Mouse (Mus musculus) testis, postnatal 14 days (tissue): ENCODE data around the gene Dmgdh.

Experiments
- DNase-seq: peaks from one replicate; pipeline ENCODE4 v3.0.0; 2021; ENCODE audit warnings: low spot score

Gene Dmgdh

GRCm38 (mm10) chr13:93674131-93674561 lies at the start of gene Dmgdh, which contains the start of gene Bhmt2:
Gene Dmgdh (plus strand): TSS chr13:93674433.
Gene Bhmt2 (minus strand): TSS chr13:93674302.
- DNase-seq, result no peak

- DNase-seq, result no peak
Observed at GRCm38 (mm10) chr13:93628861-93629260, 45.4 kb upstream of the Dmgdh start.

DNA sequence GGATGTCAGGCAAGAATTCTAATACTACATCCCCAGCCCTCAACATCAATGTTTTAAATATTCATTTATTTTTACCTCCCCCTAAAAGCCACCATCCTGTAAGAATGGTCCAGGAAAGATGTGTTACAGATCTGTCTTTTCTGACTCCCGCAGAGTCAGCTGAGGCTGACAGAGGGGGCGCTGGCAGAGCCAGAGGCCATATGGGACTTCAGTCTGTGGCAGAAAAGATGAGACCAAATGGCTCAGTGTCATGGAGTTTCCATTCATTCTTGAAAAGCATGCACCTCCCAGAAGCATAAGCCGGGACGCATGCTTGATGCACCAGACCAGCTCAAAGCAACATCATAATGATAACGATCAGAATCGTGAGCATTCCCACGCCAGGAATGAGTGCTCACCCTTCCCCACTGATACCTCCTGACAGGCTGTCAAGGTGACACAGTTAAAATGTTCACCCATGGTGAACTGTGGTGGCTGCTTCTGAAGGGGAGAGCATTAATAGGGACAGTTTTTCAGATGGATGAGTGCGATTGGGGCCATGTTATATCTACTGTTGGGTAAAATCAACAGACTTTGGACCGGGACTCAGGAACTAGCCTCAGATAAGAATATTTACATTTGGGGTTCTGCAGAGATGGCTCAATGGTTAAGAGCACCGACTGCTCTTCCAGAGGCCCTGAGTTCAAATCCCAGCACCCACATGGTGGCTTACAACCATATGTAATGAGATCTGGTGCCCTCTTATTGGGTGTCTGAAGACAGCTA lies 43.1 kb upstream of the Dmgdh start:
- DNase-seq, result no peak

- DNase-seq, result no peak
Observed at GRCm38 (mm10) chr13:93632927-93633326, 41.3 kb upstream of the Dmgdh start.

DNA sequence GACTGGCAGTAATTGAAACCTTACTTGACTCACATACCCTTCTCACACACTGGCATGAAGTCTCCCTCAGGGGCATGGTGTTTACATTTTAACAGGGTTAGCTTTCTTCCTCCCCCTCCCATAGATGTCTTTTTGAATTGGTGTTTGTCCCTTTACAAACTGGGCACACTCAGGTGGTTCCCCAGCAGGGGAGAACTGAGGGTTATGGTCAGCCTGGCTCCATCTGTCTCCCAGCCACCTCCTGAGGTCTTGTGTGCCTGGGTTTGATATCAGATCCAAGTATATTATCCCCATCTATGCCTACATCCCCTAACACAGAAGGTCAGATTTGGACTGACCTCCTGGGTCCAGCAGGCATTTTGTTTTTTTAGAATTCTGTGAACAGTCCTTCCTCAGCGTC lies 37.7 kb upstream of the Dmgdh start:
- DNase-seq, result no peak

- no peak for DNase-seq
Observed at GRCm38 (mm10) chr13:93637282-93638245, 36.7 kb upstream of the Dmgdh start, which contains the start of gene Bhmt. Gene Bhmt (minus strand): TSS chr13:93637961.

DNA sequence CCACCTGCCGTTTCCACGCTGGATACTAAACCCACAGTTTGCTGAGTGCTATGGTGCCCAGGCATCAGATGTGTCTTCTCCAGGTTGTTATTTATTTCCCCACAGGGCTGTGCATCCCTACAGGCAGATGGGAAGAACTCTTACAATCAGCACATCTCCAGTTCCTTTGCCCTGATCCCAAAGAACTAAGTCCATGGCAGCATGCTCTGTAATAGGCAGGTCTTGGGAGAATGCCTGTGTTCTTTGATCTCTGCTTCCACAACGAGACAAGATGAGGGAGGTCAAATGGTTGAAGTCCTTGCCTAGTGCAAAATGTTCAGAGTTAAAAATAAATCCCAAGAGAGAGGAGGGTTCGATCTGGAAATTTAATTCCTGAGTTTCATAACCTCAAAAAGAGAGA lies 34.6 kb upstream of the Dmgdh start:
- no peak for DNase-seq

DNA sequence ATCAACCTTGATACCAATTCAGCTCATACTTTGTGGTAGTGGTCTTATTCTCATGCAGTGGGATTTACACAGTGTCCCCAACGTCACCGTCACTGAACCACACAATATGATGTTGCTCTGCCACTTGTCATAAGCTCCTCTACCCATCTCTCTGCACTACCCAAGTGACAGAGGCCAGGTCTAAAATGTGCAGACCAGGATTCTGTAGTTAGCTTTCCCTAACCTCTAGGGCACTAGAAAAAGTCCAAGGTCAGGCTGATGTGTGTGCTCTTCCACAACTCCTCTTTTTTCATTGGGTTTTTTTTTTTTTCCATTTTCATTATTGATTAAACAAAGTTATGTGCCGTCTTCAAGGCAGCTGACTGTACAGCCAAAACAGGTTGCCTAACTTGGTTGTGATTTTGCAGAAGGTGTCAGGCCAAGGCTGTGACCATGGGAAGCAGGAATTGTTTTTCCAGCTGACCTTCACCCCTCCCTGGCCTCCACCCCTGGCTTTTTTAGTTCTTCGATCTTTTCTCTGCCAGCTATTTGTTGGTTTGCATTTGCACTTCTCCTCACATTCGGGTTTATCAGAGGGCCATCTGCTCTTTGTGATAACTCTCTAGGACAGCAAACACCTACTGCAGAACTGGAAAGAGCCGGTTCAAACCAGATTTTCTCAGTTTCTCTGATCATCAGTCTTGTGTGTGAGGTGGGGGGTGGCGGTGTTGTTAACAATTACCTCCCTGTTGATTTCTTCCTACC lies 25.7 kb upstream of the Dmgdh start:
- DNase-seq, result no peak

DNA sequence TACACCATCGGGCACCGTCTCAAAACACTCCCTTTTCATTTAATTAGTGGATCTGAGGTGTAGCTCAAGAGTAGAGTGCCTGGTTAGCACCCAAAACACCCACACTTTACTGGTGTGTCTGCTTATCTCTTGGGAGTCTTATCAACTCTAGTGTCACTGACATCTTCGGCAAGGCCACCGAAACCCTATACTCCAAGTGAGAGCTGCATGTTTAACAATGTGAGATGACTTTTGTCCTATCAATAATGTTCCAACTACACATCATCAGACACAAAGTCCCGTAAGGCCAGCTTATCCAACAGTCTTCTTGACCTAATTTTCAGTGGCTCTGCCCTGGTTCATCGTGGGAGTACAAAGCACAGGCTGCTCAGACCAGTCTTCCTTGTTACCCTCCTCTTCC lies 20.9 kb upstream of the Dmgdh start:
- no peak for DNase-seq

DNA sequence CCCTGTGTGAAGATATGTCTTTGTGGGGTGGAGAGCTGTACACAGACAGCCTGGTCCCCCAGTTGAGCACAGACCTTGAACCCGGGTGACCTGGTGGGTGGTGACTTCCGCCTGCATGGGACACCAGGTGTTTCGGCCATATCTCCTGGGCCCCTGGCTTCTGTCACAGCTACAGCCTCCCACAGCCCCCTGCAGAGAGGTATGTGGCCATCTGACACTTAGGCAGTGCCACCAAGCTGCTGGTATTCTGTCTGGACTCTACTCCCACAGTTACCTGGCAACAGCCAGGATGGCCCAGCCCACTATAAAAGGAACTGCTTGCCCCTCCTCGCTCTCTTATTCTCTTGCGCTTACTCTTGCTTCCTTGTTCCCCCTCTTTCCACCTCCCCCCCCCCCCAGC lies 16.3 kb upstream of the Dmgdh start:
- DNase-seq, result no peak

DNA sequence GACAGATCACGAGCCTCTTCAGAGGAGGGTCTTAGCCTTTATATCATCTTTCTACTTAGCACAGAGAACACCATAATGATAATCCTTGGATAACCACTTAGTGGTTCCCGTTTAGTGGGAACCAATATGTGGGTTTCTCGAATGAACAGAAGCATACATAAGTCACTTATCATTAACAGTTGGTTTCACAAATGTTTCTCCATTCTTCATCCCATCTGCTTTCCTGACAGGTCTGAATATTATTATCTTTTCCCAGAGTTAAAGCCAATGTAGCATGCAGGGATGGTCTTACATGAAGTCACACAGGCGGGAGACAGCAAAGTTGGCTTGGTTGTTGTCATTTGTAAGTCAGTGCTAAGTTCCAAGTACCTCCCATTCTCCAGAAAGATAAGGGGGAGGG lies 6.6 kb upstream of the Dmgdh start:
- DNase-seq, result no peak

GRCm38 (mm10) chr13:93672371-93672770 lies 1.9 kb upstream of the Dmgdh start:
- DNase-seq, result no peak

- DNase-seq, result no peak
Observed at GRCm38 (mm10) chr13:93673296-93673695, 937 bp upstream of the Dmgdh start.

DNA sequence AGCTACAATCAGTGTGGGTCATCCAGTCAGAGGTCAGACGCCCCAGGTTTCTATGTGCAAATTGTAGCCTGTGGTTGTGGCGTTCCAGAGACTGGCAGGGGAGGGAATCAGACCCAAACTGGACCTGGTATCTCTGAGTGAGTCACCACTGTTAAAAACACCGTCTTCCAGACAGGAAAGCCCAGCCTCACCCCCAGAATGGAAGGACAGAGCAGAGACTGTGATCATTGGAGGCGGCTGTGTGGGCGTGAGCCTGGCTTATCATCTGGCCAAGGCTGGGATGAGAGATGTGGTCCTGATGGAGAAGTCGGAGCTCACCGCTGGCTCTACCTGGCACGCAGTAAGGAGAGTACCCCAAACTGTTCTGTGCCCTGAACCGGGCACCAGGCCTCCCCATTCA lies 2.6 kb downstream of the Dmgdh start:
- no peak for DNase-seq

GRCm38 (mm10) chr13:93683336-93683735 lies 9.1 kb downstream of the Dmgdh start:
- DNase-seq, result no peak

- no peak for DNase-seq
Observed at GRCm38 (mm10) chr13:93685226-93685625, 11.0 kb downstream of the Dmgdh start.

DNA sequence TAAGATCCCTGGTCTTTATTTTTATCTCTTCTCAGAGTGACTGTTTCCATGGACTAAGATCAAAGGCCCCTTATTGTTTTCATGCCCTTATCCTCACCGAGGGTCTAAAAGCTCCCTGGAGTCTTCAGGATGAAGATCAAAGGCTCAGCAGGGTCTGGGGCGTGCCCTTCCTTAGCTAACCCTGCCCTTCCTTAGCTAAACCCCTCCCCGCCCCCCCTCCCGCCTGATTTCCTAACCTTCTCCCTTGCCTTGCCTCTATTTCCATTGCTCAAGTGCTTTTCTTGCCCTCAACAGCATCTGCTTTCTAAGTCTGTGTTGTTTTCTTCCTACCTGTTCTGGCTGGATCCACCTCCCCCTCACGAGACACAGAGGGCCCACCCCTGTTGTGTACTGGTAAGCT lies 13.1 kb downstream of the Dmgdh start:
- DNase-seq, result no peak

DNA sequence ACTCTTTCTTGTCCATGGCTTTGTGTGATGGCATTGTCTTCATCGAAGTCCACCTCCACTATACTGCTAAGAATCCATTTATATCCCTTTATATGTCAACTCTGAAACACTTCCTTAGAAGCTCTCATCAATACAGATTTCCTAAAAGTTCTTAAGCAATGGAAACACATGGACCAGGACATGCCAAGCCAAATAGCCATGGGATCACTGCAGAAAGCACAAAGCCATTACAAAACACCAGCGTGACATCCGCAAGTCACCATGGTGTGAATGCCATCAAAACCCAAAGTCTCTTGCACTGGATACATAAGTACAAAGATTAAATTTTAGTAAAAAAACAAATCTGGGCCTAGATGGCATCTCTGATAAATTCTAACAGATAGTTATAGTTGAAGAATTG lies 15.3 kb downstream of the Dmgdh start:
- DNase-seq, result no peak

DNA sequence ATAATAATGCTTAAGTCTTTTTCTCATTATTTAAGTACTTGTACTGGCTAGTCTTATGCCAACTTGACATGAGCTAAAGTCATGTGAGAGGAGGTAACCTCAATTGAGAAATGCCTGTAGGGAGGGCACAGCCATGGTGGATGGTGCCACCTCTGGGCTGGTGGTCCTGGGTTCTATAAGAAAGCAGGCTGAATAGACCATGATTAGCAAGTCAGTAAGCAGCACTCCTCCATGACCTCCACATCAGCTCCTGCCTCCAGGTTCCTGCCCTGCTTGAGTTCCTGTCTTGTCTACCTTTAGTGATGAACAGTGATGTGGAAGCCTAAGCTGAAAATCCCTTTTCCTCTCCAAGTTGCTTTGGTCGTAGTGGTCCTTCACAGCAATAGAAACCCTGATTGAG lies 16.6 kb downstream of the Dmgdh start:
- DNase-seq, result no peak

DNA sequence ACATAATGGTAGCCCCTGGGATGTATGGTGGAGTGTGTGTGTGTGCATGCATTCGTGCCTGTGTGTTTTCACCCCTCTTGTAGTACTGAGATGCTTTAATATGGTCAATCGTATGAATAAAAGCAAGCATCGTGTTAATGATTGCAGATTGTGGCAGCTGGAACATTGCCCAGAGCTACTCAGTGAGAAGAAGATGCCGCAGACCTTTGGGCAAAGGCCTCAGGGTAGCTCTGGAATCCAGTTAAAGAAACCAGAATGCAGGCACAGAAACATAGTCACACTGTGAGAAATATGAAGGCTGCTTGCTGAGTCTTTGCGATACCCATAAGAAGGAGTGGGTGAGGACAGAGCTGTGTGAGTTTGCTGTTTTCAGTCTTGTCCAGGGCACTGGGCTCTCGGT lies 24.6 kb downstream of the Dmgdh start:
- no peak for DNase-seq

DNA sequence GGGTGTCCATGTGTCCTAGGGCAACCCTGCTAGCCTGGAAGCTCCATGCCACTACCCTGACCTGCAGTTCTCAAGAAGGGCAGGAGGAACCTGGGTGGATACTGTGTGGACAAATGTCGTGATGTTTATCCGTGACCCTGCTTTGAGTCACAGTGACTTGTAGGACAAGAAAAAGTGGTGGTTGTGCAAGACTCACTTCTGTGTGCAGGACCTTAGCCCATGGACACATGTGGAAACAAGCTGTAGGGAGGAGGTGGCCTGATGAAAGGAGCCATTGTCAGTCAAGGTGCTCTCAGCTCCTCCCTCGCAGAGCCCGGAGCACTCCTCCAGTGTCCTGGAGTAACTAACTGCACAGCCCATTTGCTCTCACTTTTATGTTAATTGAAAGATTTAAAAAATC lies 31.5 kb downstream of the Dmgdh start:
- DNase-seq, result no peak

DNA sequence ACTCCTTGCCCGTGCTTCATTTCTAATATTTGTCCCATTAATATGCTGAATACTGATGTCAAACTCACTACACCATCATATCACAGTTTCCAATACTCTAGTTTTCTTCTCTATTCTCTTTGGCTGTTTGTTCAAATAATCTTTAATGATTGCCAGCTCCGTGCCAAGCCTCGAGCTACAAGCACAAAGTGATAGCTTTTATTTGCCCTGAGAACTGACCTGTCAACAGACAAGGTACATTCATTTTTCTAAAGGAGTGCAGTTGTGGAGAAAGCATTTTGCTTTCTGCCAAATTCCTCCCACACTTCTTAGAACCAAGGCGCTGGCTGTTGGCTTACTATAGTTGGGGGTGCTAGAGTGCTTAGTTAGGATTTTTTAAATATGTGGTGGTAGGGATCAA lies 33.0 kb downstream of the Dmgdh start:
- no peak for DNase-seq
